ENCODE assay signal across 9 mouse cellular contexts in genomic region chr14:122475557-122476040, GRCm38 (mm10). TPM values are rescaled to one million over a fixed set of nuclear protein-coding genes. Genes with fewer than 3 reads are reported as not detected.
DNase-seq lines count a peak whose midpoint lies in the region; ATAC-seq and TF ChIP-seq lines count a peak whose summit lies in the region.
"Had no signal": no experiment of that assay in that cellular context is flagged by ENCODE, and none has a peak within 500 bp of the region (broad histone marks: within the 10 kb centered on the region; RNA-seq: fewer than 3 reads in every experiment).

No protein-coding gene starts in this region.

- H3K4me2 ChIP-seq in heart, embryonic 12.5 days: peak overlapping the region; percentile 85
- peak overlapping the region; percentile 56 for H3K4me2 ChIP-seq in forebrain, postnatal 0 days (ENCODE audit: low read depth)
- H3K4me2 ChIP-seq in liver, embryonic 16.5 days (ENCODE audit: low read depth, low read length): peak overlapping the region; percentile 57

- 2% methylated on average over 65 of the region's 65 CpGs for WGBS in heart, embryonic 12.5 days
- 0% methylated on average over 60 of the region's 65 CpGs for WGBS in forebrain, postnatal 0 days
- 1% methylated on average over 65 of the region's 65 CpGs for WGBS in liver, embryonic 16.5 days (ENCODE audit: insufficient replicate concordance)

- no peak overlapping the region for H3K27ac ChIP-seq in heart, embryonic 12.5 days (ENCODE audit: poor library complexity, severe bottlenecking)
- H3K27ac ChIP-seq in ES-E14 (ENCODE audit: insufficient read depth, low read depth, low read length, poor library complexity, severe bottlenecking): peak overlapping the region; percentile 45
- H3K27ac ChIP-seq in forebrain, postnatal 0 days (ENCODE audit: low read depth, low read length): peak overlapping the region; percentile 83
- H3K27ac ChIP-seq in liver, embryonic 16.5 days (ENCODE audit: low read length): no peak overlapping the region

- H3K4me3 ChIP-seq in heart, embryonic 12.5 days: peak overlapping the region; percentile 54
- H3K4me3 ChIP-seq in ES-E14 (ENCODE audit: insufficient read depth in 1 of 2, low read depth in 1 of 2, low read length in 2 of 2, poor library complexity in 1 of 2, severe bottlenecking in 1 of 2): peak overlapping the region; percentile 68 to 73
- peak overlapping the region; percentile 48 for H3K4me3 ChIP-seq in forebrain, postnatal 0 days (ENCODE audit: low read depth, low read length)
- peak overlapping the region; percentile 43 for H3K4me3 ChIP-seq in liver, embryonic 16.5 days (ENCODE audit: low read depth, low read length)

- intact Hi-C loops in heart, postnatal 36 days (cut with DNase I): loop anchor here (2.0 to 10.0 kb wide), 3 partner anchors 13 to 509 kb away; partner anchors contain the start of gene Tmtc4
- intact Hi-C loops in left cerebral cortex, postnatal 10 days (cut with DNase I): loop anchor here (5.0 kb wide), 2 partner anchors 93 to 248 kb away; no protein-coding TSS in a partner anchor

- no peak for DNase-seq in heart, postnatal 36 days
- DNase-seq in ES-E14 (ENCODE audit: low read depth, low spot score): no peak
- DNase-seq in forebrain, postnatal 0 days: peak; percentile 49
- DNase-seq in MN1 (ENCODE audit: low spot score): no peak
- DNase-seq in left cerebral cortex, postnatal 10 days (ENCODE audit: extremely low spot score in 1 of 2, low spot score in 2 of 2): no peak

- H3K4me1 ChIP-seq in heart, embryonic 12.5 days (replicated peaks): peaks cover 33% of the 10 kb centered on the region
- peaks cover 0 to 3% of the 10 kb centered on the region in 2 experiments; a peak in 2 of 4 replicates for H3K4me1 ChIP-seq in ES-E14 (ENCODE audit: control insufficient read depth in 2 of 2, insufficient read depth in 2 of 2, low read length in 2 of 2, poor library complexity in 1 of 2)
- H3K4me1 ChIP-seq in forebrain, postnatal 0 days (ENCODE audit: insufficient read depth): no peaks in the 10 kb centered on the region
- H3K4me1 ChIP-seq in liver, embryonic 16.5 days (ENCODE audit: control insufficient read depth, low read depth, low read length): peaks cover 10% of the 10 kb centered on the region

- no peaks in the 10 kb centered on the region for H3K9me3 ChIP-seq in heart, embryonic 12.5 days (replicated peaks)
- H3K9me3 ChIP-seq in ES-E14 (ENCODE audit: control insufficient read depth, insufficient read depth, low read depth, low read length): no peaks in the 10 kb centered on the region
- no peaks in the 10 kb centered on the region for H3K9me3 ChIP-seq in forebrain, postnatal 0 days (ENCODE audit: low read length)
- no peaks in the 10 kb centered on the region for H3K9me3 ChIP-seq in liver, embryonic 16.5 days (replicated peaks; ENCODE audit: control insufficient read depth, low read length)

- TF ChIP-seq CTCF in forebrain, postnatal 0 days (IDR thresholded peaks at IDR 0.05; ENCODE audit: low read depth): no peak

- no peaks in the 10 kb centered on the region for H3K36me3 ChIP-seq in heart, embryonic 12.5 days
- H3K36me3 ChIP-seq in ES-E14 (ENCODE audit: control insufficient read depth, insufficient read depth, low read length, poor library complexity, severe bottlenecking): peaks cover 12% of the 10 kb centered on the region
- no peaks in the 10 kb centered on the region for H3K36me3 ChIP-seq in forebrain, postnatal 0 days (ENCODE audit: insufficient read depth)
- H3K36me3 ChIP-seq in liver, embryonic 16.5 days (ENCODE audit: control insufficient read depth, insufficient read depth): no peaks in the 10 kb centered on the region

- peaks cover 85% of the 10 kb centered on the region for H3K27me3 ChIP-seq in heart, embryonic 12.5 days (replicated peaks)
- H3K27me3 ChIP-seq in forebrain, postnatal 0 days (ENCODE audit: insufficient read depth, low read length): peaks cover 10% of the 10 kb centered on the region
- peaks cover 97% of the 10 kb centered on the region for H3K27me3 ChIP-seq in liver, embryonic 16.5 days (ENCODE audit: control insufficient read depth, insufficient read depth, low read depth, low read length)

- no peak for ATAC-seq in heart, embryonic 12.5 days (ENCODE audit: insufficient number of reproducible peaks, low FRiP score)
- ATAC-seq in forebrain, postnatal 0 days: peak; percentile 5; the same call in 1 of the 2 replicates
- no peak for ATAC-seq in liver, embryonic 16.5 days (ENCODE audit: low read depth)
- no peak for ATAC-seq in erythroblast, adult 5-6 weeks (replicated peaks; ENCODE audit: low FRiP score, poor library complexity, severe bottlenecking)

- in situ Hi-C loops in ES-E14 (cut with MboI; ENCODE audit: low sequenced_read_pairs in 2 of 2, unreplicated experiment in 2 of 2): no loop called here

- H3K9ac ChIP-seq in heart, embryonic 12.5 days: peak overlapping the region; percentile 35; the same call in 1 of the 2 replicates
- H3K9ac ChIP-seq in ES-E14 (ENCODE audit: insufficient read depth, low read depth, low read length, poor library complexity, severe bottlenecking): peak overlapping the region; percentile 70
- peak overlapping the region; percentile 61 for H3K9ac ChIP-seq in forebrain, postnatal 0 days
- no peak overlapping the region for H3K9ac ChIP-seq in liver, embryonic 16.5 days (ENCODE audit: low read depth, low read length)

TF ChIP-seq in ES-E14, 5 proteins besides CTCF, POLR2A, EP300 and RAD21:
- TF ChIP-seq ZNF384 (IDR thresholded peaks at IDR 0.05; ENCODE audit: low read depth, low read length) (no peak), CHD2 (IDR thresholded peaks at IDR 0.05; ENCODE audit: low read depth, low read length) (no peak), ZC3H11A (IDR thresholded peaks at IDR 0.05; ENCODE audit: borderline replicate concordance, low read depth, low read length) (no peak), HCFC1 (IDR thresholded peaks at IDR 0.05; ENCODE audit: borderline replicate concordance, insufficient read depth, low read length) (no peak), MAFK (IDR thresholded peaks at IDR 0.05; ENCODE audit: insufficient read depth, low read depth, low read length) (no peak)

RNA-seq across cellular contexts. Expression of gene Zic2, which starts 0.4 kb away (rescaled TPM):
- polyA plus RNA-seq in heart, embryonic 12.5 days (2016; fragmentation: Nextera tagmentation; extraction: Ambion mirVana): not detected in 2 replicates
- not detected for total RNA-seq in heart, postnatal 36 days (2021)
- total RNA-seq in ES-E14 (2012; rRNA removed): 17.3 and 22.1 TPM in 2 replicates
- 44.9 and 105 TPM in 2 replicates for total RNA-seq in forebrain, postnatal 0 days (2014; rRNA removed)
- 9.6 and 16.3 TPM in 2 replicates for polyA plus RNA-seq in forebrain, postnatal 0 days (2015; fragmentation: Nextera tagmentation; extraction: Ambion mirVana)
- not detected in 2 replicates for polyA plus RNA-seq in liver, embryonic 16.5 days (2015; fragmentation: Nextera tagmentation; extraction: Ambion mirVana)
- 10 to 100 TPM; 16.4 to 19.0 TPM for total RNA-seq in left cerebral cortex, postnatal 10 days (2021)
- not detected in 2 replicates for total RNA-seq in erythroblast, adult 5-6 weeks (2015; ENCODE audit: low replicate concordance)
- total RNA-seq in erythroblast, adult 5-6 weeks (2017; ENCODE audit: low replicate concordance): not detected in 2 replicates
- polyA plus RNA-seq: large intestine, adult 2 months had no signal

RNA-seq across cellular contexts. Expression of gene Zic5, which starts 10.1 kb away (rescaled TPM):
- 0.04 TPM in 1 of 2 replicates, not detected in the other for polyA plus RNA-seq in heart, embryonic 12.5 days (2016; fragmentation: Nextera tagmentation; extraction: Ambion mirVana)
- total RNA-seq in heart, postnatal 36 days (2021): not detected
- 15.2 and 29.7 TPM in 2 replicates for total RNA-seq in ES-E14 (2012; rRNA removed)
- total RNA-seq in forebrain, postnatal 0 days (2014; rRNA removed): 13.9 and 22.8 TPM in 2 replicates
- polyA plus RNA-seq in forebrain, postnatal 0 days (2015; fragmentation: Nextera tagmentation; extraction: Ambion mirVana): 5.1 and 13.8 TPM in 2 replicates
- not detected in 2 replicates for polyA plus RNA-seq in liver, embryonic 16.5 days (2015; fragmentation: Nextera tagmentation; extraction: Ambion mirVana)
- total RNA-seq in left cerebral cortex, postnatal 10 days (2021): 1 to 10 TPM; 3.0 to 3.9 TPM
- total RNA-seq in erythroblast, adult 5-6 weeks (2015; ENCODE audit: low replicate concordance): not detected in 2 replicates
- total RNA-seq in erythroblast, adult 5-6 weeks (2017; ENCODE audit: low replicate concordance): not detected in 2 replicates
- polyA plus RNA-seq: large intestine, adult 2 months had no signal

RNA-seq across cellular contexts. Expression of gene Gm10837, which starts 14.8 kb away (rescaled TPM):
- polyA plus RNA-seq in heart, embryonic 12.5 days (2016; fragmentation: Nextera tagmentation; extraction: Ambion mirVana): not detected in 2 replicates
- total RNA-seq in heart, postnatal 36 days (2021): not detected
- not detected in 2 replicates for total RNA-seq in ES-E14 (2012; rRNA removed)
- 0.15 and 1.0 TPM in 2 replicates for total RNA-seq in forebrain, postnatal 0 days (2014; rRNA removed)
- polyA plus RNA-seq in forebrain, postnatal 0 days (2015; fragmentation: Nextera tagmentation; extraction: Ambion mirVana): 0.23 TPM in 1 of 2 replicates, not detected in the other
- not detected in 2 replicates for polyA plus RNA-seq in liver, embryonic 16.5 days (2015; fragmentation: Nextera tagmentation; extraction: Ambion mirVana)
- total RNA-seq in left cerebral cortex, postnatal 10 days (2021): not detected
- total RNA-seq in erythroblast, adult 5-6 weeks (2015; ENCODE audit: low replicate concordance): not detected in 2 replicates
- total RNA-seq in erythroblast, adult 5-6 weeks (2017; ENCODE audit: low replicate concordance): not detected in 2 replicates
- polyA plus RNA-seq: large intestine, adult 2 months had no signal

RNA-seq across cellular contexts. Expression of gene Gm5089, which starts 24.7 kb away (rescaled TPM):
- not detected in 2 replicates for polyA plus RNA-seq in heart, embryonic 12.5 days (2016; fragmentation: Nextera tagmentation; extraction: Ambion mirVana)
- not detected for total RNA-seq in heart, postnatal 36 days (2021)
- 0.21 and 0.31 TPM in 2 replicates for total RNA-seq in ES-E14 (2012; rRNA removed)
- total RNA-seq in forebrain, postnatal 0 days (2014; rRNA removed): 0.33 and 0.38 TPM in 2 replicates
- polyA plus RNA-seq in forebrain, postnatal 0 days (2015; fragmentation: Nextera tagmentation; extraction: Ambion mirVana): 0.12 TPM in 1 of 2 replicates, not detected in the other
- polyA plus RNA-seq in liver, embryonic 16.5 days (2015; fragmentation: Nextera tagmentation; extraction: Ambion mirVana): not detected in 2 replicates
- under 1 TPM in 1 of 2 experiments, not detected in 1; 0.16 TPM for total RNA-seq in left cerebral cortex, postnatal 10 days (2021)
- not detected in 2 replicates for total RNA-seq in erythroblast, adult 5-6 weeks (2015; ENCODE audit: low replicate concordance)
- total RNA-seq in erythroblast, adult 5-6 weeks (2017; ENCODE audit: low replicate concordance): not detected in 2 replicates
- polyA plus RNA-seq: large intestine, adult 2 months had no signal

RNA-seq across cellular contexts. Expression of gene Pcca, which starts 58.5 kb away (rescaled TPM):
- 28.0 and 28.4 TPM in 2 replicates for polyA plus RNA-seq in heart, embryonic 12.5 days (2016; fragmentation: Nextera tagmentation; extraction: Ambion mirVana)
- total RNA-seq in heart, postnatal 36 days (2021): 10 to 100 TPM; 89.7 to 93.4 TPM
- 12.3 and 26.7 TPM in 2 replicates for total RNA-seq in ES-E14 (2012; rRNA removed)
- 11.9 and 12.4 TPM in 2 replicates for total RNA-seq in forebrain, postnatal 0 days (2014; rRNA removed)
- polyA plus RNA-seq in forebrain, postnatal 0 days (2015; fragmentation: Nextera tagmentation; extraction: Ambion mirVana): 23.8 and 29.4 TPM in 2 replicates
- 17.5 and 17.7 TPM in 2 replicates for polyA plus RNA-seq in liver, embryonic 16.5 days (2015; fragmentation: Nextera tagmentation; extraction: Ambion mirVana)
- 10 to 100 TPM; 35.5 to 38.2 TPM for total RNA-seq in left cerebral cortex, postnatal 10 days (2021)
- 0.96 and 22.2 TPM in 2 replicates for total RNA-seq in erythroblast, adult 5-6 weeks (2015; ENCODE audit: low replicate concordance)
- 8.4 and 9.8 TPM in 2 replicates for total RNA-seq in erythroblast, adult 5-6 weeks (2017; ENCODE audit: low replicate concordance)

Comparison
In these comparisons a context has a peak if more than half of its experiments do, and no peak if none do; other contexts are left out.
1. H3K27ac ChIP-seq: peak in ES-E14 (single experiment) and forebrain, postnatal 0 days (single experiment); none in heart, embryonic 12.5 days (single experiment) and liver, embryonic 16.5 days (single experiment).
2. RNA of gene Zic2, which starts 0.4 kb away (total RNA-seq): 44.9 to 105 TPM in forebrain, postnatal 0 days, 16.4 to 19.0 TPM in left cerebral cortex, postnatal 10 days and 17.3 to 22.1 TPM in ES-E14; not detected in heart, postnatal 36 days and not detected in erythroblast, adult 5-6 weeks; every median in the first group is over 10 times any median in the second.
3. Peak in every context shown above with its lines, with median percentiles within 50 percentile points of each other: H3K4me2 ChIP-seq and H3K4me3 ChIP-seq.